Mouse (Mus musculus) neural tube, postnatal 0 days (tissue): ENCODE data around the gene Epb41l4b. TPM values are rescaled to one million over a fixed set of nuclear protein-coding genes. Genes with fewer than 3 reads are reported as not detected.

Experiments
- polyA plus RNA-seq: library from polyadenylated mRNA; unstranded; fragments of >200 nt; fragmentation: Nextera tagmentation; extraction: Ambion mirVana; gene quantifications from 2 replicates; pipeline ENCODE4 v1.2.1, GENCODE M21; 2015

Epb41l4b gene
- polyA plus RNA-seq: 7.4 and 8.8 TPM in 2 replicates

DNA sequence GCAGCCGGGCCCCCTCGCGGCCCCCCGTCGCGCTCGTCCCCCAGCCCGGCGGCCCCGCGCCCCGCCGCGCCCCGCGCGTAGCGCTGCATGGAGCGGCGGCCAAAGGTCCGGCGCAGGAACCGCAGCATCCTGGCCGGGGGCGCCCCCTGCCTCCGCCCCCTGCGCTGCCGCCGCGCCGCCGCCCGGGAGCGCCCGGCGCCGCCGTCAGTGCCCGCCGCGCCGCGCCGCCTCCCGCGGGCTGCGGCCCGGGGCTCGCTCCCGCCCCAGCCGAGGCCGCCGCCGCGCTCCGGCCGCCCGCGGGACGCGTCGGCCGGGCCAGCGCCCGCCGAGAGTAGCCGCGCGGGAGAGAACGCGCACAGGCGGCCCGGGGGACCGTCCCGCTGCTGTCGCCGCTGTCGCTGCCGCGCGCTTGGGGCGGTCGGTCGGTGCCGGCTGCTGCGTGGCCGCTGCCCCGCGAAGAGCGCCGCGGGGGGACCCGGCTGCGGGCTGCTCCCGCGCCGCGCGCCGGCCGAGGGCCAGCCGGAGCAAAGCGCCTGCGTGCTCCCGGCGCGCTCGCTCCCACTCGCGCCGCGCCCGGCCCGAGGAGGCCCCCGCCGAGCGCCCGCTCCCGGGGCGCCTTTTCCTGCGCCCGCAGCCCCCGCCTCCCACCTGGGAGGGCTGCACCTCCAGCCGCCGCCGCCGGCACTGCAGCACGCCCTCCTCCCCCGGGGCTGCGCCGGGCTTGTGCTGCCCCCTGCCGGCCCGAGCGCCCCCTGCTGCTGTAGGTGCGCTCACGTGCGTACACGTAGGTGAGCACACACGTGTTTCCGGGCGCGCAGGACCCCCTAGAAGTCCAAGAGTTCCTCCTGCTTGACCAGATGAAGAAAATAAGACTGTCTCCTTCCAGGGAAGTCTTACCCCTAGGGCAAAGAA lies at the start of gene Epb41l4b:
Epb41l4b (minus strand) TSS at position 412 of the 912 bp plus-strand sequence.

DNA sequence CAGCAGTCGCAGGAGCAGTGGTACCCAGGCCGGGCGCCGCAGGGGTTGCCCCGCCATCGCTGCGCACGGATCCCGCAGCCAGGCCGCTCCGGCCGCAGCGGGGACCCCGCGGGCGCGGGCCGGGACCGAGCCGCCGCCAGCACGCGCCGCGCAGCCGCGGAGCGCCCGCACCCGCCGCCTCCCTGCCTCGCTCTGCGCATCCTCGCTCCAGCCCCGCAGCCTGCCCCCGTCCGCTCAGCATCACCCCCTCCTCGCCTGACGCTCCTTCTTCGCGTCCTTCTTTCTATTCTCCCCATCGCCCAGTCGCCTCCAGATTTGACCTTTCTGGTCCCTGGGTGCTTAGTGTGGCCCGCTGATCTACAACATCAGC lies 153.0 kb downstream of the Epb41l4b start, which contains the start of gene Frrs1l:
Frrs1l (minus strand) TSS at position 177 of the 370 bp plus-strand sequence.

DNA sequence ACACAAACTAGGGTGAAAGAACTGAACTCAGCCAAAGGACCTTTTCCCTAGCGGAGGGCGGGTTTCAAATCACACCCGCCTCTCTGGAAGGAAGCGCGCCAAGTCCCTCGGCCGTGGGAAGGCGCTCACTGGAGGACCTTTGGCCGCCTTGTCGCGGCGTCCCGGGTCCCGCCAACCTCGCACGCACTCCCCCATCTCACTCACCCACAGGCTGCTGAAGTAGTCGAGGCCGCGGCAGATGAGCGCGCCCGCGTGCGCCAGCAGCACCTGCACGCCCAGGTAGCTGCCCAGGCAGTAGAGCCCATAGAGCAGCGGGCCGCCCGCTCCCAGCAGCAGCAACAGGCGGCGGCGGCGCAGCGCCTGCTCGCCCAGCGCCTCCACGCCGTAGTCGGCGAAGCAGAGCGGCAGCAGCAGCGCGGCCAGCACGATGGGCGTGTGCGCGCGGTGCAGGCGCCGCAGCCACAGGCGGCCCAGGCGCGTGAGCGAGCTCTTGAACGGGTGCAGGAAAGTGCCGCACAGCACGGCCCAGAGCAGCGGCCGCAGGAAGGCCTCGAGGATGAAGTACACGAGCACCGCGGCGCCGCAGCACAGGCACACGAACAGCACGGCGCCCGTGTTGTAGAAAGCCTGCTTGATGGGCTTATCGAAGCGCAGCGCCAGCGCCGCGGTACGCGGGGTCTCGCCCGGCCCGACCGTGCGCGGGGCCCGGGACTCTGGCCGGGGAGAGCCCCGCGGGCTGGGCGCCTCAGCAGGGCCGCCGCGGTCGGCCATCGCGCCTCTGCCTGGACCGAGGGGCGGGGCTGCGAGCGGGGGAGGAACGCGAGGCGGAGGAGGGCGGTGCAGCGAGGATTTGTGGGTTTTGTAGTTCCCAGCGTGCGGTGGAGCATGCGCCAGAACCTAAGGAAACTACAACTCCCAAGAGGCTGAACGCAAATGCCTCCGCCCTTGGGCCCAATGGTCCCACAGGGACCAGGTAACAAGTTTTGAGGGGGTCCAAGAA lies 196.3 kb downstream of the Epb41l4b start, which contains the start of gene Tmem245:
Tmem245 (minus strand) TSS at position 797 of the 1,000 bp plus-strand sequence.

Other genes starting within 250 kb of the Epb41l4b start
- 11.9 and 12.5 TPM in 2 replicates for gene Tmem245, start 196.0 kb downstream of the Epb41l4b start, polyA plus RNA-seq
- 30.5 and 30.9 TPM in 2 replicates for gene Frrs1l, start 153.0 kb downstream of the Epb41l4b start, polyA plus RNA-seq
- 3.6 and 4.5 TPM in 2 replicates for gene Ptpn3, start 158.4 kb upstream of the Epb41l4b start, polyA plus RNA-seq